Mouse (Mus musculus): ENCODE data around the gene Cdkal1.

Gene Cdkal1

GRCm38 (mm10) chr13:29190548-29190947 lies 664.9 kb downstream of the Cdkal1 start:
- DNase-seq (ENCODE audit: low spot score in 2 of 2) = no peak

DNA sequence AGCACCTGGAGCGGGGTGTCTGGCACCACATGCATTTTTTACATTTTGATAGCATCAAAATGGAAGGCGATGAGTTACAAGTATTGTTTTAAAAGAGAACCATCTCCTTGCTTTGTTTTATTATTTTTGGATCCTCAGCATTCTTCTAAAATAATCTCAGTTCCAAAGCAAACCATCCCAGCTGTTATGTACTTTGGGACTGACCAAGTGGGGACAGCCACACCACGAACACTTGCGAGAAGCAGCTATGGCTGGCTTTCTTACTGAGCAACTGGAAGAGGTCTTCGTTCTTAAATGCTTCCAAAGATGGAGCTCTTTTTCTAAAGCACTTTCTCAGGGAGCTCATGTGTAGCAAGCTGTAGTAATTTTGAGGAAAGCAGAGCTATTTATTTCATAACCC lies 668.7 kb downstream of the Cdkal1 start:
- DNase-seq (ENCODE audit: low spot score in 2 of 2) = no peak

DNA sequence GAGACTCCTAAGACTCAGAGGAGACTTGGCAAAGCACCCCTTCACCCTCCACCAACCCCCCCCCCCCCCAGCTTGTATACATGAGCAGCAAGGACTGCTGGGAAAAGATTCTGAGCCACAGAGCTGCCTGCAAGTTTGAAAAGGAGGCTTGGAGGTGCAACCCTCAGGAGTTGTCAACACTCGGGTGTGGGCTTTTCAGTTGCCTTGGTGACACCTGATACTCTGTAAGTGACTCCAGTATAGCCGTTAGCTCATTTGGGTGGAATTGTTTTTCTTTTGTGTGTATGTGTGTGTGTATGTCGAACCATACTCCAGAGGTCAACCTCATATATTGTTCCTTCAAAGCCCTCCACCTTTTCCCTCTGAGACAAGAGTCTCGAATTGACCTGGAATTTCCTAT lies 669.9 kb downstream of the Cdkal1 start:
- DNase-seq (ENCODE audit: low spot score in 2 of 2) = no peak

- DNase-seq (ENCODE audit: low spot score in 2 of 2) = no peak
Observed at GRCm38 (mm10) chr13:29184545-29184944, 670.9 kb downstream of the Cdkal1 start.

- DNase-seq (ENCODE audit: low spot score in 2 of 2) = no peak
Observed at GRCm38 (mm10) chr13:29179861-29180260, 675.6 kb downstream of the Cdkal1 start.

DNA sequence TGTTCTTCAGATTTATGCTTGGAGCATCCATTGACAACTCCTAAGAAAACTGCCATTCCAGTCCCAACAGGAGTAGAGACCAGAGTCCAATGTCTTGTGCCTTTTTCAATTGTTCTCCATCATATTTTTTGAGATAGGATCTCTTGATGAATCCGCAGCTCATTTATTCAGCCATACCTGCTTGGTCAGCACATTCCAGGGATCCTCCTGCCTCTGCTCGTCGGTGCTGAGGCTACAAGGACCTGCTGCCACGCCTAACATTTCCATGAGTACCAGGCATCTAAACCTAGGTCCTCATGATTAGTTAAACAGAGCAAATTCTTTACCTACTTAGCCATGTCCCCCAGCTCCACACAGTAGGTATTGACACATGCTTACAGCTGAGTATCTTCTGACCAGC lies 676.2 kb downstream of the Cdkal1 start:
- DNase-seq (ENCODE audit: low spot score in 2 of 2) = no peak

GRCm38 (mm10) chr13:29177889-29178486 lies 677.5 kb downstream of the Cdkal1 start:
- no peak for DNase-seq (ENCODE audit: low spot score in 2 of 2)

DNA sequence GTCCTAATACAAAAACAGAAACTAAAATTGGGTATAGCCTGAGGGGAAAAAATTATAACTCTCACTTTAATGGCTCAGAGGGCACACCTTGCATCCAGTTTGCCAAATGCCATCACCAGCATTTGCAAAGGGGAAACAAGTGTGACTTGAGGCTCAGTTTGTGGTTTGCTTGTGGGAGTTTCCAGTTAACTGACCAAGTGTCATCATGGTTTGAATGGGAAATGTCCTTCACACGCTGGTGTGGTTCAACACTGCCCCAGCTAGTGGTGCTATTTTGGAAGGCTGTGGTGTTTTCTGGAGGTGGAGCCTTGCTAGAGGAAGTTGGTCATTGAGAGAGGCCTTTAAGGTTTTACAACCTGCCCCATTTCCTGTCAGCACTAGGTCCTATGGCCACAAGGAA lies 686.1 kb downstream of the Cdkal1 start:
- no peak for DNase-seq (ENCODE audit: low spot score in 2 of 2)

- DNase-seq (ENCODE audit: low spot score in 2 of 2) = no peak
Observed at GRCm38 (mm10) chr13:29164845-29165524, 690.5 kb downstream of the Cdkal1 start.

- no peak for DNase-seq (ENCODE audit: low spot score in 2 of 2)
Observed at GRCm38 (mm10) chr13:29162867-29163514, 692.5 kb downstream of the Cdkal1 start.

DNA sequence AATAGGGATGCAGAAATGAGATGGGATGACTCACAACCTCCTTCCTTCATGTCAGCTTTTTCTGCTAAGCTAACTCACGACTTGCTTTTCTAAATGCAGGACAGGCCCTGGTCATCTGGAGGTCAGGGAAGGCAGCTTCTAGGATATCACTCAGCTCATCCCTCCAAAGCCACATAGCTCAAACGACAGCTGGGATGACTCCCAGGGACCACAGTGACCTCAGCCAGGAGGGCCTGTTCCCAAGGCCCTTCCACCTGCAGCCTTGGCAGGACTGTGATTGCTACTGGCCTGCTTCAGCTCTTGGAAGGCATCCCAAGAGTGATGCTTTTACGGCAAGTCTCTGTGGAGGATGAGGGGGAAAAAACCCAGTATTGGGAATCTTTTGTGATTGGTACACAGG lies 693.0 kb downstream of the Cdkal1 start:
- DNase-seq (ENCODE audit: low spot score in 2 of 2) = no peak

GRCm38 (mm10) chr13:29161436-29161835 lies 694.0 kb downstream of the Cdkal1 start:
- no peak for DNase-seq (ENCODE audit: low spot score in 2 of 2)

DNA sequence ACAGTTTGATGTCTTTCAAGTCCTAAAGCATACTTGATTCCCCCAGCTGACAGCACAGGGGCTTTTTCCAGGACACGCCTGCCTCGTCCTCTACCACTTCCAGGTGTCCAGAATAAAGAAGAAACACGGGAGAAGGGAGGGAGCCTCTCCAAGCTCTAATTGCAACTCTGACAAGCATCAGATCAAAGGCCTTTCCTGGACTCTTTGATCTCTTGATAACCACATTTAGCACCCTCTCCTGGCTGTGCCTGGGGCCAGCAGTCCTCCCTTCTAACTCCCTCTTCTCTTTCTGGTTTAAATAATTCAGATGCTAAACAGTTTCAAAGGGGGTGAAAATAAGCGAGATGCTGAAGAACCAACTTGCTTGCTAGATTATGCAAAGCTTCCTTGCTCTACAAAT lies 698.8 kb downstream of the Cdkal1 start:
- DNase-seq (ENCODE audit: low spot score in 2 of 2) = no peak

- DNase-seq (ENCODE audit: low spot score in 2 of 2) = no peak
Observed at GRCm38 (mm10) chr13:29155297-29155696, 700.2 kb downstream of the Cdkal1 start.

DNA sequence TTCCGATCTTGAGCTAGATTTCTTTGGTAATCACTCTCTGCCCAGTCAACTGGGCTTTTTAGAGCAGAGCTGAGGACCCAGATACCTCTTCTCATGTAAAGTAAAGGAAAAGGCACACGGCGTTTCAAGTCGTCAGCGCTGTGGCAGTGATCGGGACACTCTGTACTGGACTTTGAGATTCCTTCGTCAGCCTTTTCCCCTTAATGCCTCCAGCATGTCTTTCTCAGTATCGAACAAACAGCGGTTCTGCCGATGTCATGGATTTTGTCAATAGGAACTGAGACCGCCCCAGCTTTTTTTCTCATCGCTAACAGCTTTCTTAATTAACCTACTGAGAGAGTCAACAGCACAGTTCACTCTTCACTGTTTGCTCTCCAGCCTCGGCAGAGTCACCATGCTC lies 705.4 kb downstream of the Cdkal1 start:
- no peak for DNase-seq (ENCODE audit: low spot score in 2 of 2)

GRCm38 (mm10) chr13:29149404-29149803 lies 706.1 kb downstream of the Cdkal1 start:
- DNase-seq (ENCODE audit: low spot score in 2 of 2) = no peak

DNA sequence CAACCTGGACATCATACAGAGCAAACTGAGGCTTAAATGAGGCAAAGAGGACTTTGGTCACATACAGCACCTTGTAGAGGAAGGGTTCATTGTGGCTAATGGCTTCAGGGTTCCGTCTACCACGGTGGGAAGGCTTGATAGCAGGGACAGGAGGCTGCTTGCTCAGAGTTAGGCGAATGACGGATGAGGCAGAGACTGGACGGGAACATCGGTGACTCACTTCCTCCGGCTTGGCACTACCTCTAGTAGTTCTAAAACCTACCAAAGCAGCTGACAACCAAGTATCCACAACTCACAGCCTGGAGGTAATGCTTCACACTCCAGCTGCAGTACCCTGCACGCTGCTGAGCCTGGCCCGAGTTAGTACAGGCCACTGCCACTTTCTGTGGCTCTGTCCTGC lies 706.9 kb downstream of the Cdkal1 start:
- no peak for DNase-seq (ENCODE audit: low spot score in 2 of 2)
